Mouse (Mus musculus) brain, embryonic 14.5 days (tissue): Measurements from ENCODE around the gene Nlrp6.

ENCODE experiments used
- CTCF ChIP-seq: fragments of 200-500 bp; IDR thresholded peaks from 2 replicates; pipeline ENCODE4 v1.5.1; 2012; ENCODE audit warnings: inconsistent platforms, mild to moderate bottlenecking, moderate library complexity, borderline replicate concordance; ENCODE audit not compliant: insufficient read depth, insufficient read length; ENCODE audit errors: extremely low read depth
- POLR2A ChIP-seq: fragments of 200-500 bp; IDR thresholded peaks from 2 replicates; pipeline ENCODE4 v1.6.1; 2012; ENCODE audit warnings: mild to moderate bottlenecking, inconsistent platforms, borderline replicate concordance; ENCODE audit not compliant: poor library complexity, insufficient read depth, insufficient read length, severe bottlenecking; ENCODE audit errors: extremely low read depth

GRCm38 (mm10) chr7:140881696-140882468 is 38.8 kb upstream of the Nlrp6 start, which contains the start of the genes Psmd13 and Sirt3:
- TF ChIP-seq POLR2A (0 out of 2 replicates have a peak, but pooled peaks have one; percentile 9), CTCF (no peak)
